Mouse (Mus musculus) urinary bladder, adult 2 months (tissue): ENCODE measurements around the gene Zfp398. TPM values are rescaled to one million over a fixed set of nuclear protein-coding genes. Genes with fewer than 3 reads are reported as not detected.
"Not testable (repeated sequence)": the region's sequence is repeated elsewhere in the genome, so short reads cannot be mapped to it uniquely, and the experiment has no call there.

ENCODE experiments used
- DNase-seq: peaks from one replicate; pipeline ENCODE4 v3.0.0; 2022; ENCODE audit warnings: low spot score
- polyA plus RNA-seq: library from polyadenylated mRNA; depleted of rRNA; stranded (reverse); fragments of >200 nt; gene quantifications from 2 replicates; pipeline ENCODE4 v1.2.3, GENCODE M21; 2012

The Zfp398 gene
- polyA plus RNA-seq, 1 experiment = 6.6 TPM

GRCm38 (mm10) chr6:47824241-47824640 lies 11.2 kb upstream of the Zfp398 start:
- DNase-seq = no peak

- no peak for DNase-seq
Measured at GRCm38 (mm10) chr6:47827462-47827861, 8.0 kb upstream of the Zfp398 start.

- no peak for DNase-seq
Measured at GRCm38 (mm10) chr6:47828950-47829349, 6.5 kb upstream of the Zfp398 start.

GRCm38 (mm10) chr6:47830104-47831078 lies 5.1 kb upstream of the Zfp398 start, which contains the start of gene Zfp786:
Gene Zfp786, minus strand, starts transcription at chr6:47830867.
- peak; percentile 86 for DNase-seq

GRCm38 (mm10) chr6:47832220-47832619 lies 3.2 kb upstream of the Zfp398 start:
- no peak for DNase-seq

GRCm38 (mm10) chr6:47835984-47836521 lies 592 bp downstream of the Zfp398 start:
- peak; percentile 54 for DNase-seq

GRCm38 (mm10) chr6:47837630-47838029 lies 2.2 kb downstream of the Zfp398 start:
- no peak for DNase-seq

- DNase-seq = no peak
Measured at GRCm38 (mm10) chr6:47841077-47841476, 5.6 kb downstream of the Zfp398 start.

- DNase-seq = no peak
Measured at GRCm38 (mm10) chr6:47841831-47842230, 6.4 kb downstream of the Zfp398 start.

GRCm38 (mm10) chr6:47842337-47842736 lies 6.9 kb downstream of the Zfp398 start:
- no peak for DNase-seq

GRCm38 (mm10) chr6:47845779-47846178 lies 10.3 kb downstream of the Zfp398 start:
- no peak for DNase-seq

GRCm38 (mm10) chr6:47857241-47857640 lies 21.8 kb downstream of the Zfp398 start:
- DNase-seq = no peak

GRCm38 (mm10) chr6:47857729-47858128 lies 22.3 kb downstream of the Zfp398 start:
- DNase-seq = not testable (repeated sequence)

- no peak for DNase-seq
Measured at GRCm38 (mm10) chr6:47872266-47872665, 36.8 kb downstream of the Zfp398 start.

GRCm38 (mm10) chr6:47877058-47877457 lies 41.6 kb downstream of the Zfp398 start, which contains the start of gene Zfp282:
Gene Zfp282, plus strand, starts transcription at chr6:47877204.
- DNase-seq = no peak

GRCm38 (mm10) chr6:47877461-47878132 lies 42.1 kb downstream of the Zfp398 start:
- DNase-seq = peak; percentile 95

- no peak for DNase-seq
Measured at GRCm38 (mm10) chr6:47878133-47878514, 42.7 kb downstream of the Zfp398 start.

- no peak for DNase-seq
Measured at GRCm38 (mm10) chr6:47878593-47878992, 43.1 kb downstream of the Zfp398 start.

- DNase-seq = no peak
Measured at GRCm38 (mm10) chr6:47879049-47879716, 43.7 kb downstream of the Zfp398 start.

- DNase-seq = no peak
Measured at GRCm38 (mm10) chr6:47880166-47880565, 44.7 kb downstream of the Zfp398 start.

GRCm38 (mm10) chr6:47888812-47889383 lies 53.4 kb downstream of the Zfp398 start:
- DNase-seq = no peak
